Mouse (Mus musculus): ENCODE data around the gene Slc25a29.

Slc25a29 gene

DNA sequence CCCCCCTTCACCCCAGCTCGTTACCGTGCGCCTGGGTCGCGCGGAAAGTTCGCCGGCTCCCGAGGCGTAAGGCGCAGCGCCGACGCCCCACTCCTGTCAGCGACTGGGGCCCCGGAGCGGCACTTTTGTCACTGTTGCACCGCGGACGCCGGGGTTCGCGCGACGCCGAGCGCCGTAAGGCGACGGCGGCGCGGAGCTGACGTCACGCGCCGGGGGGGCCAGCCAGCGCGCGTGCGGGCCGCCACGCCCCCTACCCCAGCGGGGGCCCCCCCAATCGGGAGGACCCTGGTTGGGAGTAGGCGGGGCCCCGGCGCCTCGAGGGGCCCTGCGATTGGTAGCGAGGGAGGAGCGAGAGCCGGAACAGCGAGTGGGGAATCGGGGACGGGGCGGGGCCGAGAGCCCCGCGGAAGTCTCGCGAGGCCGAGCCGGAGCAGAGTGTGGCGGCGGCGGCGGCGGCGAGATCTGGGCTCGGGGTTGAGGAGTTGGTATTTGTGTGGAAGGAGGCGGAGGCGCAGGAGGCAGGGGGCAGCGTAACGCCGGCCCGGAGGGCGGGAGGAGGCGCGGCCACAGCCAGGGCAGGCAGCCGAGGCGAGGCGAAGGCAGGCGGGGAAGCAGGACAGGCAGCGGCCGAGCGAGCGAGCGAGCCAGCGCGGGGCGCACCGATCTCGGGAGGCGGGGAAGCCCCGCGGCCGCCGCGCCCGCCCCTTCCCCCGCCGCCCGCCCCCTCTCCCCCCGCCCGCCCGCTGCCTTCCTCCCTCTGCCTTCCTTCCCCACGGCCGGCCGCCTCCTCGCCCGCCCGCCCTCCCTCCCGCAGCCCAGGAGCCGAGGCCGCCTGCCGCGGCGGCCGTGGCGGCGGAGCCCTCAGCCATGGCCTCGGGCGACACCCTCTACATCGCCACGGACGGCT is 42.9 kb downstream of the Slc25a29 start, which contains the start of gene Yy1:
Yy1 (plus strand) TSS at position 428 of the 907 bp plus-strand sequence.
- no peak for TF ChIP-seq GATA4 (IDR thresholded peaks at IDR 0.05; ENCODE audit: insufficient replicate concordance, low read length)

DNA sequence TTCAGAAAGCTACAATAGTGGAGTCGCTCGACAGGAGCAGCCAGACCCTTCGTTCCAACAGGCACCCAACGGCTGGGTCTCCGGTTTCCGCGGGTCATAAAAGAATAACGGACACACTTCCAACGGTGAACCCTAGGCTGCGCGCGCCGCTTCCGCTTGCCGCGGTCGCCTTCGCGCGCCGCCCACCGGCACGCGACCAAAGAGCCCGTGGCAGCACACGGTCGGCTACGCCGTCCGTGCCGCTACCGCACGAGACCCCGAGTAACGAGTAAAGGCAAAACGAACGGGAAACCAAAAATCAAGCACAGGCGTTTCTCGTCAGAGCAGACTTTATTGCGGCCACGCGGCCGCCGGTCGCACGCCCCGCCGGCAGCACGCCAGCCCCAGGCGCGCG is 43.5 kb downstream of the Slc25a29 start:
- TF ChIP-seq GATA4 (IDR thresholded peaks at IDR 0.05; ENCODE audit: insufficient replicate concordance, low read length), result no peak

- no peak for TF ChIP-seq GATA4 (IDR thresholded peaks at IDR 0.05; ENCODE audit: insufficient replicate concordance, low read length)
Observed at GRCm38 (mm10) chr12:108787329-108787728, 48.4 kb downstream of the Slc25a29 start.

DNA sequence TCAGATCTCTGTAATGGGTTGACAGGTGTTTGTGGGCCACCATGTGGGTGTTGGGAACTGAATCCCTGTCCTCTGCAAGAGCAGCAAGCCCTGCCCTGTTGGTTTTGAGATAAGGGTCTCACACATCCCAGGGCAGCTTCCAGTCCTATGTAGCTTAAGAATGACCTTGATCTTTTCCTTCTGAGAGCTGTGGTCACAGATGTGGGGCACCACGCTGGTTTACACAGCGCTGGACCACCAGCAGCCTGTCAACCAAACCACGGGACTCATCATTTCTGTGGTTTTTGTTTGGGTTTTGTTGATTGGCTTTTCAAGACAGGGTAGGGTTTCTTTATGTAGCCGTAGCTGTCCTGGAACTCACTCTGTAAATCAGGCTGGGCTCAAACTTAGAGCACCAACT is 50.5 kb downstream of the Slc25a29 start:
- TF ChIP-seq GATA4 (IDR thresholded peaks at IDR 0.05; ENCODE audit: insufficient replicate concordance, low read length), result no peak

- TF ChIP-seq GATA4 (IDR thresholded peaks at IDR 0.05; ENCODE audit: insufficient replicate concordance, low read length), result no peak
Observed at GRCm38 (mm10) chr12:108780108-108780877, 55.4 kb downstream of the Slc25a29 start.
